Mouse (Mus musculus) CD4-positive naive resting alpha-beta T cell, adult 57 days (primary cell): ENCODE results near the gene Erbin. TPM values are rescaled to one million over a fixed set of nuclear protein-coding genes. Genes with fewer than 3 reads are reported as not detected.

Experiments used
- total RNA-seq: library from RNA; stranded (reverse); gene quantifications from one replicate; pipeline ENCODE4 v1.2.4, GENCODE M21; 2023

The Erbin gene
- 125 TPM for total RNA-seq

DNA sequence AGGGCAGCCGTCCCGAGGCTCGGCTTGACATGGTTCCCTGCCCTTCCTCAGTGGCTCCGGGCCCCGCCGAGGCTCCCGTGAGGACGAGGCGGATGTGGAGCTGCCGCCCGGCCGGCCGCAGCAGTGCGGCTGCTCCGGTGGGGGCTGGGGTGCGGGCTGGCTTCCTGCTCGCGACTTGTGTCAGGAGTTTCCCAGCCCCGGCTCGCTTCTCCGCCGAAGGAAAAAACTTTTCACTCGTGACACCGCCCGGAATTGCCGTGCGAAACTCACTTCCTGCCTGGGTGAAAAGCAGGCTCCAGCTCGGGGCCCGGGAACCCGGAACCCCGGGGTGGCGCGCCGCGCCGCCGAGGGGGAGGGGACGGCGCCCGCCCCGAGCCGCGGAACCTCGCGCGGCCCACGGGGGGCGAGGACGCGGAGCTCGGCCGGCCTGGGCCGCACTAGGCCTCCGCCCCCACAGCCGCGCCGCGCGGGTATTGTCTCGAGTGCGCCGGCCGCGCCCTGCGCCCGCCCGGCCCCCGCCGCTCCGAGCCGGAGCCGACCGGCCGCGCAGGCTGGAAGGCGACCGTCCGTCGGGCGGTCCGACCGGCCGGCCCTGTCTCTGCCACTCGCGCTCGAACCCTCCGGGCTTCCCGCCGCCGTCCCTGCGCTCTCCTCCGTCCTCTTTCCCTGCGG, at the start of gene Erbin:
Erbin (minus strand) TSS at position 254 of the 672 bp plus-strand sequence.

DNA sequence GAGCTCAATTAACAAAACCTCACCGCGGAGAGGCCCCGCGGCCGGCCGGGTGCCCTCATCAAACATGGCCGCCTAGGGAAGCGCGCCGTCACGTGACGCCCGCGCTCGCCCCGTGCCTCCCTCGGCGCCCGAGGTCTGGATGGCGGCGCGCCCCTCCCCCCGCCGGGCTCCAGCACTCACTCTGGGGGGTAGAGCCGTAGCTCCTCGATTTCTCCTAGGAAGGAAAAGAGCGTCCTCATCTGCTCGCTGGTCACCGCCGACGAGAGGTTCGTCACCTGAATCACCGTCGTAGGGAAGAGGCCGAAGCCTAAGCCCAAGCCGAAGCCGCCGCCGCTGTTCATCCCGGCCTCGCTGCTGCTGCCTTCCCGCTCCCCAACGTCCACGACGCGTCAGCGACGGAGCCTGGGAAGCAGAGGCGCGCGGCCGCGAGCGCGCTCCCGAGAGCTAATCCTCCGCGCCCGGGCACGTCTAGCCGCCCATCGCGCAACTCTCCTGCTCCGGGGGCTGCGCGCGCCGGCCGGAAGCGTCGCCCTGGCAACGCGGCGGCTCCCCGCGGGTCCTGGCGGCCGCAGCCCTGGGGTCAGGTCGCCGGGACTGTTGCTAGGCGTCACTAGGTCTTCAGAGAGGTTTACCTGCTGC, 146.1 kb downstream of the Erbin start, which contains the start of gene Srek1:
Srek1 (minus strand) TSS at position 490 of the 639 bp plus-strand sequence.

Other genes starting within 250 kb of the Erbin start
- gene Srek1, start 145.9 kb downstream of the Erbin start, total RNA-seq = 102 TPM
- 16.0 TPM for gene Nln, start 189.1 kb upstream of the Erbin start, total RNA-seq
- gene Sgtb, start 189.2 kb upstream of the Erbin start, total RNA-seq = 0.35 TPM